ENCODE assay signal across 17 mouse cellular contexts in the genomic region with DNA sequence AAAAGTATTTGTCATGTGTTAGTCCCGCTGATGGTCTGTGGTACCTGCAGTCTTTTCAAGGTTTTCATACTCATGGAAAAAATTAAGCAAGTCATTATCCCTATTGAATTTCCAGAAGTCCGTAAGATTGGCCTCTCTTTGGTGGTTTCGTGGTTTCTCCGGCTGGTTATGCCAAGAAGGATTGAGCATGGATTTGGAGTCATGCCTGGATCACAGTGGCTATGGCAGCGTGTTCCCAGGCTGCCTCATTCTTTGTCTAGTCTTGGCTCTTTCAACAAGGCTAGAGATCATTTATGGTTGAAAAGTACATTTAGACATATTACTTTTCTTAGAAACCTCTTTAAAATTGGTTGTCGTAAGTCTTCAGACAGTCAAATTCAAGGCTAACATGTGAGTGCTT.
DNase-seq lines count a peak whose midpoint lies in the region; ATAC-seq and TF ChIP-seq lines count a peak whose summit lies in the region.
"Had no signal": no experiment of that assay in that cellular context is flagged by ENCODE, and none has a peak within 500 bp of the region (broad histone marks: within the 10 kb centered on the region; RNA-seq: fewer than 3 reads in every experiment).

No protein-coding gene starts in this region.

- WGBS in cerebellum, adult 2 months, result 37% methylated on average over 6 of the region's 6 CpGs
- 50% methylated on average over 6 of the region's 6 CpGs for WGBS in embryonic facial prominence, embryonic 15.5 days
- 87% methylated on average over 6 of the region's 6 CpGs for WGBS in heart, embryonic 12.5 days

- no peak overlapping the region for H3K27ac ChIP-seq in cerebellum, adult 2 months (ENCODE audit: insufficient read depth, low read length)
- 0 out of 2 replicates have a peak overlapping the region, but pooled peaks have one; percentile 39 for H3K27ac ChIP-seq in embryonic facial prominence, embryonic 15.5 days (replicated peaks)
- H3K27ac ChIP-seq in heart, embryonic 12.5 days (ENCODE audit: poor library complexity, severe bottlenecking), result no peak overlapping the region
- H3K27ac ChIP-seq: forebrain, embryonic 13.5 days; hindbrain, embryonic 15.5 days; midbrain, embryonic 10.5 days; stomach, postnatal 0 days had no signal

- TF ChIP-seq CTCF in cerebellum, adult 2 months (IDR thresholded peaks at IDR 0.05; ENCODE audit: borderline replicate concordance, insufficient read depth, low read depth, low read length), result no peak

- H3K9me3 ChIP-seq in embryonic facial prominence, embryonic 15.5 days (replicated peaks), result no peaks in the 10 kb centered on the region
- H3K9me3 ChIP-seq in heart, embryonic 12.5 days (replicated peaks), result no peaks in the 10 kb centered on the region
- H3K9me3 ChIP-seq: forebrain, embryonic 13.5 days; hindbrain, embryonic 15.5 days; midbrain, embryonic 10.5 days had no signal

- no peaks in the 10 kb centered on the region for H3K27me3 ChIP-seq in cerebellum, adult 2 months (ENCODE audit: control insufficient read depth, insufficient read depth, low read length)
- H3K27me3 ChIP-seq in embryonic facial prominence, embryonic 15.5 days, result no peaks in the 10 kb centered on the region
- H3K27me3 ChIP-seq in heart, embryonic 12.5 days (replicated peaks), result no peaks in the 10 kb centered on the region
- H3K27me3 ChIP-seq: forebrain, embryonic 13.5 days; hindbrain, embryonic 15.5 days had no signal

- ATAC-seq in embryonic facial prominence, embryonic 15.5 days (ENCODE audit: insufficient number of reproducible peaks, low FRiP score, low TSS enrichment, low read depth), result no peak
- no peak for ATAC-seq in heart, embryonic 12.5 days (ENCODE audit: insufficient number of reproducible peaks, low FRiP score)
- ATAC-seq: forebrain, embryonic 13.5 days had no signal

- H3K4me3 ChIP-seq in cerebellum, adult 2 months (replicated peaks; ENCODE audit: insufficient read depth, low read depth, low read length), result no peak overlapping the region
- no peak overlapping the region for H3K4me3 ChIP-seq in embryonic facial prominence, embryonic 15.5 days (replicated peaks)
- no peak overlapping the region for H3K4me3 ChIP-seq in heart, embryonic 12.5 days
- H3K4me3 ChIP-seq: forebrain, embryonic 13.5 days; hindbrain, embryonic 15.5 days; midbrain, embryonic 10.5 days had no signal

- peak; percentile 15 for DNase-seq in gastrocnemius, adult 18-20 months (ENCODE audit: low spot score)
- no peak for DNase-seq in gastrocnemius, adult 8-10 months (ENCODE audit: low spot score in 2 of 2)
- peak; percentile 69 for DNase-seq in Muller cell, postnatal 12 days (ENCODE audit: inconsistent ontology term)
- peak; percentile 42 to 68 for DNase-seq in cerebellum, adult 2 months
- no peak for DNase-seq in kidney, postnatal 10 days
- DNase-seq: adrenal gland, postnatal 14 days; kidney, adult 2 months; liver; lung, adult 18-20 months; lung, postnatal 36 days; thymus, postnatal 36 days had no signal

- no peak overlapping the region for H3K9ac ChIP-seq in embryonic facial prominence, embryonic 15.5 days
- no peak overlapping the region for H3K9ac ChIP-seq in heart, embryonic 12.5 days
- H3K9ac ChIP-seq: forebrain, embryonic 13.5 days; hindbrain, embryonic 15.5 days had no signal

- H3K4me2 ChIP-seq in embryonic facial prominence, embryonic 15.5 days (replicated peaks), result no peak overlapping the region
- no peak overlapping the region for H3K4me2 ChIP-seq in heart, embryonic 12.5 days
- H3K4me2 ChIP-seq: forebrain, embryonic 13.5 days; hindbrain, embryonic 15.5 days had no signal

- H3K36me3 ChIP-seq in embryonic facial prominence, embryonic 15.5 days, result peaks cover 3% of the 10 kb centered on the region; the same call in 1 of the 2 replicates
- H3K36me3 ChIP-seq in heart, embryonic 12.5 days, result no peaks in the 10 kb centered on the region
- H3K36me3 ChIP-seq: hindbrain, embryonic 15.5 days had no signal

- H3K4me1 ChIP-seq in cerebellum, adult 2 months (ENCODE audit: control insufficient read depth, insufficient read depth, low read length), result no peaks in the 10 kb centered on the region
- H3K4me1 ChIP-seq in embryonic facial prominence, embryonic 15.5 days, result peaks cover 46% of the 10 kb centered on the region
- H3K4me1 ChIP-seq in heart, embryonic 12.5 days (replicated peaks), result no peaks in the 10 kb centered on the region
- H3K4me1 ChIP-seq: hindbrain, embryonic 15.5 days; midbrain, embryonic 10.5 days had no signal

- no peak for TF ChIP-seq POLR2A in cerebellum, adult 2 months (IDR thresholded peaks at IDR 0.05; ENCODE audit: borderline replicate concordance, insufficient read depth, low read length)

Comparison
In these comparisons a context has a peak if more than half of its experiments do, and no peak if none do; other contexts are left out.
1. DNase-seq: peak in gastrocnemius, adult 18-20 months (single experiment), Muller cell, postnatal 12 days (single experiment) and cerebellum, adult 2 months (2 of 2); none in gastrocnemius, adult 8-10 months (0 of 2) and kidney, postnatal 10 days (single experiment).